Comparison of ENCODE assay signal across 10 mouse cellular contexts in genomic region chr1:156222205-156223000, GRCm38 (mm10). TPM values are rescaled to one million over a fixed set of nuclear protein-coding genes. Genes with fewer than 3 reads are reported as not detected.
A peak's percentile ranks its signal among the peaks of the same experiment; 100 is the strongest.
DNase-seq lines count a peak whose midpoint lies in the region; ATAC-seq and TF ChIP-seq lines count a peak whose summit lies in the region.
"Had no signal": no experiment of that assay in that cellular context is flagged by ENCODE, and none has a peak within 500 bp of the region (broad histone marks: within the 10 kb centered on the region; RNA-seq: fewer than 3 reads in every experiment).

No protein-coding gene starts in this region.

- H3K4me3 ChIP-seq in lung, postnatal 0 days (ENCODE audit: low read depth, low read length): no peak overlapping the region
- 0 out of 2 replicates have a peak overlapping the region, but pooled peaks have one; percentile 5 for H3K4me3 ChIP-seq in heart, embryonic 10.5 days
- no peak overlapping the region for H3K4me3 ChIP-seq in stomach, postnatal 0 days (ENCODE audit: low read depth, low read length)
- no peak overlapping the region for H3K4me3 ChIP-seq in forebrain, embryonic 16.5 days (replicated peaks; ENCODE audit: low read length)
- no peak overlapping the region for H3K4me3 ChIP-seq in cerebellum, adult 2 months (replicated peaks; ENCODE audit: insufficient read depth, low read depth, low read length)

- H3K36me3 ChIP-seq in lung, postnatal 0 days (ENCODE audit: insufficient read depth, low read length): no peaks in the 10 kb centered on the region
- no peaks in the 10 kb centered on the region for H3K36me3 ChIP-seq in heart, embryonic 10.5 days
- H3K36me3 ChIP-seq in stomach, postnatal 0 days (ENCODE audit: control insufficient read depth, insufficient read depth, low read length): no peaks in the 10 kb centered on the region
- no peaks in the 10 kb centered on the region for H3K36me3 ChIP-seq in forebrain, embryonic 16.5 days (ENCODE audit: control insufficient read depth, insufficient read depth)

- H3K27ac ChIP-seq in lung, postnatal 0 days (ENCODE audit: low read length): no peak overlapping the region
- H3K27ac ChIP-seq in heart, embryonic 10.5 days: peak overlapping the region; percentile 85
- no peak overlapping the region for H3K27ac ChIP-seq in stomach, postnatal 0 days (replicated peaks)
- no peak overlapping the region for H3K27ac ChIP-seq in forebrain, embryonic 16.5 days (ENCODE audit: low read length)
- H3K27ac ChIP-seq in cerebellum, adult 2 months (ENCODE audit: insufficient read depth, low read length): no peak overlapping the region

- no peaks in the 10 kb centered on the region for H3K4me1 ChIP-seq in lung, postnatal 0 days (ENCODE audit: insufficient read depth, low read depth, low read length)
- peaks cover 46% of the 10 kb centered on the region for H3K4me1 ChIP-seq in heart, embryonic 10.5 days
- H3K4me1 ChIP-seq in stomach, postnatal 0 days (replicated peaks; ENCODE audit: control insufficient read depth, insufficient read depth): 0 out of 2 replicates have a peak, but pooled peaks cover 2% of the 10 kb centered on the region
- no peaks in the 10 kb centered on the region for H3K4me1 ChIP-seq in forebrain, embryonic 16.5 days (replicated peaks; ENCODE audit: control insufficient read depth, insufficient read depth, low read length)
- no peaks in the 10 kb centered on the region for H3K4me1 ChIP-seq in cerebellum, adult 2 months (ENCODE audit: control insufficient read depth, insufficient read depth, low read length)

- no peak for TF ChIP-seq CTCF in lung, postnatal 0 days (IDR thresholded peaks at IDR 0.05)
- no peak for TF ChIP-seq CTCF in stomach, postnatal 0 days (IDR thresholded peaks at IDR 0.05; ENCODE audit: low read depth)
- no peak for TF ChIP-seq CTCF in cerebellum, adult 2 months (IDR thresholded peaks at IDR 0.05; ENCODE audit: borderline replicate concordance, insufficient read depth, low read depth, low read length)

- H3K9me3 ChIP-seq in lung, postnatal 0 days (ENCODE audit: low read length): no peaks in the 10 kb centered on the region
- H3K9me3 ChIP-seq in heart, embryonic 10.5 days: no peaks in the 10 kb centered on the region
- no peaks in the 10 kb centered on the region for H3K9me3 ChIP-seq in stomach, postnatal 0 days (ENCODE audit: control insufficient read depth, low read length)
- no peaks in the 10 kb centered on the region for H3K9me3 ChIP-seq in forebrain, embryonic 16.5 days (ENCODE audit: control insufficient read depth, low read length)

- ATAC-seq in lung, postnatal 0 days: peak; percentile 62
- no peak for ATAC-seq in stomach, postnatal 0 days (ENCODE audit: low FRiP score, low TSS enrichment)
- ATAC-seq in forebrain, embryonic 16.5 days: no peak

- no peaks in the 10 kb centered on the region for H3K27me3 ChIP-seq in lung, postnatal 0 days (replicated peaks; ENCODE audit: insufficient read depth, low read length)
- H3K27me3 ChIP-seq in heart, embryonic 10.5 days (ENCODE audit: insufficient read depth, poor library complexity, severe bottlenecking): no peaks in the 10 kb centered on the region
- H3K27me3 ChIP-seq in stomach, postnatal 0 days (ENCODE audit: control insufficient read depth, insufficient read depth, low read length): no peaks in the 10 kb centered on the region
- no peaks in the 10 kb centered on the region for H3K27me3 ChIP-seq in forebrain, embryonic 16.5 days (replicated peaks; ENCODE audit: control insufficient read depth, insufficient read depth, low read length)
- no peaks in the 10 kb centered on the region for H3K27me3 ChIP-seq in cerebellum, adult 2 months (ENCODE audit: control insufficient read depth, insufficient read depth, low read length)

- no peak overlapping the region for H3K9ac ChIP-seq in lung, postnatal 0 days (replicated peaks; ENCODE audit: low read depth)
- no peak overlapping the region for H3K9ac ChIP-seq in stomach, postnatal 0 days (ENCODE audit: low read length)
- H3K9ac ChIP-seq in forebrain, embryonic 16.5 days (replicated peaks; ENCODE audit: low read depth, low read length): no peak overlapping the region

- no peak overlapping the region for H3K4me2 ChIP-seq in lung, postnatal 0 days (replicated peaks; ENCODE audit: low read depth, low read length)
- H3K4me2 ChIP-seq in stomach, postnatal 0 days (replicated peaks; ENCODE audit: low read depth): no peak overlapping the region
- H3K4me2 ChIP-seq in forebrain, embryonic 16.5 days (ENCODE audit: low read length): no peak overlapping the region

- TF ChIP-seq EP300 in lung, postnatal 0 days (IDR thresholded peaks at IDR 0.05): no peak
- TF ChIP-seq EP300 in stomach, postnatal 0 days (optimal IDR thresholded peaks at IDR 0.05): no peak

- peak; percentile 40 for DNase-seq in lung, postnatal 0 days (ENCODE audit: low spot score)
- DNase-seq in lung, postnatal 36 days: no peak
- peak; percentile 96 for DNase-seq in heart, embryonic 10.5 days (ENCODE audit: low spot score)
- DNase-seq in liver: peak; percentile 92
- peak; percentile 26 for DNase-seq in stomach, postnatal 0 days (ENCODE audit: low spot score)
- no peak for DNase-seq in left cerebral cortex, adult 11 months (ENCODE audit: low spot score)
- DNase-seq in cerebellum, adult 2 months: no peak
- DNase-seq: gastrocnemius, postnatal 36 days; thymus, postnatal 25 days had no signal

- TF ChIP-seq POLR2A in cerebellum, adult 2 months (IDR thresholded peaks at IDR 0.05; ENCODE audit: borderline replicate concordance, insufficient read depth, low read length): no peak

- WGBS in lung, postnatal 0 days: 31% methylated on average over 13 of the region's 13 CpGs
- WGBS in heart, embryonic 10.5 days: 42% methylated on average over 13 of the region's 13 CpGs
- WGBS in stomach, postnatal 0 days: 47% methylated on average over 13 of the region's 13 CpGs
- WGBS in forebrain, embryonic 16.5 days: 56% methylated on average over 13 of the region's 13 CpGs
- 31% methylated on average over 13 of the region's 13 CpGs for WGBS in cerebellum, adult 2 months

RNA-seq across cellular contexts. Expression of gene Fam163a, which starts 17.6 kb away (rescaled TPM):
- 0.04 and 0.10 TPM in 2 replicates for polyA plus RNA-seq in lung, postnatal 0 days (2015; fragmentation: Nextera tagmentation; extraction: Ambion mirVana)
- 1.1 and 3.1 TPM in 2 replicates for polyA plus RNA-seq in heart, embryonic 10.5 days (2016; fragmentation: Nextera tagmentation; extraction: Ambion mirVana)
- 1.2 and 1.5 TPM in 2 replicates for polyA plus RNA-seq in stomach, postnatal 0 days (2015; fragmentation: Nextera tagmentation; extraction: Ambion mirVana)
- polyA plus RNA-seq in forebrain, embryonic 16.5 days (2015; fragmentation: Nextera tagmentation; extraction: Ambion mirVana): 1.7 and 2.6 TPM in 2 replicates
- 2.4 and 3.4 TPM in 2 replicates for polyA plus RNA-seq in cerebellum, adult 2 months (2012; rRNA removed)

Comparison
In these comparisons a context has a peak if more than half of its experiments do, and no peak if none do; other contexts are left out.
1. DNase-seq: peak in lung, postnatal 0 days (single experiment), heart, embryonic 10.5 days (single experiment), liver (single experiment) and stomach, postnatal 0 days (single experiment); none in lung, postnatal 36 days (single experiment), left cerebral cortex, adult 11 months (single experiment) and cerebellum, adult 2 months (0 of 2).